Mouse (Mus musculus) gastrocnemius, adult 18-20 months (tissue): ENCODE results near the gene Ctnnb1. TPM values are rescaled to one million over a fixed set of nuclear protein-coding genes. Genes with fewer than 3 reads are reported as not detected.
"Not testable (repeated sequence)": the region's sequence is repeated elsewhere in the genome, so short reads cannot be mapped to it uniquely, and the experiment has no call there.

ENCODE experiments used
- DNase-seq: peaks from one replicate; pipeline ENCODE4 v3.0.0; 2021; ENCODE audit warnings: low spot score
- long read RNA-seq, 2 experiments: library from polyadenylated mRNA; stranded (forward); transcript quantifications; one replicate each; pipeline ENCODE4 v2.0.0; 2021
- total RNA-seq, 2 experiments: library from RNA; stranded (reverse); gene quantifications; 2 replicates each; pipeline ENCODE4 v1.2.3; 2021

The Ctnnb1 gene
- 100 to 1,000 TPM; 185 to 217 TPM for total RNA-seq
- long read RNA-seq, experiment 1, transcript Ctnnb1-201 (15 exons, 3,623 nt) = major isoform, 29 of 50 reads
- long read RNA-seq, experiment 1, partial matches to known transcripts = 15 of 50 reads
- long read RNA-seq, experiment 1, other reads (novel, unspliced or antisense) = 2 of 50 reads
- long read RNA-seq, experiment 2, transcript Ctnnb1-215 (1 exons, 1,292 nt) = minor isoform, 6 of 60 reads
- long read RNA-seq, experiment 2, transcript Ctnnb1-201 (15 exons, 3,623 nt) = major isoform, 34 of 60 reads
- long read RNA-seq, experiment 2, partial matches to known transcripts = 19 of 60 reads
- long read RNA-seq, experiment 2, other reads (novel, unspliced or antisense) = 1 of 60 reads

DNA sequence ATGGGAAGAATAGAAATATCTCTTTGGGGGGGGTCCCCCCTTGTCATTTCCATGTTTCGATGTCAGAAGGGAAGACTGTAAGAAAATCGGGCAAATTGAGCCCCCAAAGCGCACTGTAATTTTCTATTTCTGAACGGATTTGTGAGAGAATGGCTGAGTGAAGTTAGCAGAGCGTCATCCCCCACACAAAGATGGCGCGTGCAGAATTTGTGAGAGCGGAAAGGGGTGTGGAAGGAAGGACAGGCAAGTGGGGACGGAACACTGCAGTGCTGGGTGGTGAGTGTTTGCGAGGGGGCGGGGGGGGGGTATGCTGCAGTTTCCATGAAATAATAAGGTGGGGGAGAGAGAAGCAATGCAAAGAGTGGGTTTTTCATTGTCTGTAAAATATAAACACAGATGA is at the start of gene Ctnnb1:
Gene Ctnnb1, plus strand, starts transcription at position 136 of the 400 bp plus-strand sequence.
- no peak for DNase-seq

- no peak for DNase-seq
Observed at GRCm38 (mm10) chr9:120880286-120880685, 48.7 kb upstream of the Ctnnb1 start.

GRCm38 (mm10) chr9:120881121-120881520 is 47.9 kb upstream of the Ctnnb1 start:
- no peak for DNase-seq

GRCm38 (mm10) chr9:120881839-120882238 is 47.2 kb upstream of the Ctnnb1 start:
- DNase-seq = no peak

DNA sequence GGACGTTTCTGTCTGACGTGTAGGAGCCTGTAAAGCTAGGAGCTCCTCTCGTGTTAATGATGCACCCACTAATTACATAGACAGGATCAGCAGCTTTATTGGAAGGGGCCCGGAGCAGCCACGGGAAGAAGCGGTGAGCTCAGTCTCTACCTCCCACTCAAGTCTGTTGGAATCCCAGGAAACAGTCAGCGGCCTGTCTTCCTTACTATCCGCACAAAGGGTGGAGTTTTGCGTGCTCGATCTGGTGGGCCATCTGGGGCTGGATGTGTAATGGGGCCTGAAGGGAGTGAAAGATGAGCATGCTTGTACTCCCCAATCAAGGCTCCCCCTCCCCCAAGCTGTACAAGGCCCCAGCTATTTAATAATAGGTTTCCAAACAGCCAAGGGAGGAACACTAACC is 44.3 kb upstream of the Ctnnb1 start:
- DNase-seq = no peak

GRCm38 (mm10) chr9:120887631-120888030 is 41.4 kb upstream of the Ctnnb1 start:
- DNase-seq = no peak

GRCm38 (mm10) chr9:120893435-120893834 is 35.6 kb upstream of the Ctnnb1 start:
- no peak for DNase-seq

DNA sequence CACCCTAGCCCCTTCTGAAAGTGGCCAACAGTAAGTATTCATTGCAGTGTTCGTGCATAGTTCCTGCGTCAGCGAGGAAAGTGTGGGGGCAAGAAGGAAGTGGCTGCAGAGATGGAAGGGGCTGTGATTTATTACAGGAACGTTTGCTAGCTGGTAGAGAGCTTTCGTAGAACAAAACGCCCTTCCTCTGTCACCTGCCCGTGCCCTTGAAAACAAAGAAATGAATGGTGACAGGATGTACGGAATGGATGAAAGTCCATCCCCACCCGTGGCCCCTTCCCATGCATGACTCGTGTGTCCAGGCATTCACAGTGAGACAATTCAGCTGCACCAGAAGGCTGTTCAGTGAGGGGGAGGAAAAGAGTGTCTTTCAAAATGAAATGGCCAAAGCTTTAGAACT is 35.0 kb upstream of the Ctnnb1 start:
- DNase-seq = no peak

- DNase-seq = no peak
Observed at GRCm38 (mm10) chr9:120894376-120894775, 34.6 kb upstream of the Ctnnb1 start.

DNA sequence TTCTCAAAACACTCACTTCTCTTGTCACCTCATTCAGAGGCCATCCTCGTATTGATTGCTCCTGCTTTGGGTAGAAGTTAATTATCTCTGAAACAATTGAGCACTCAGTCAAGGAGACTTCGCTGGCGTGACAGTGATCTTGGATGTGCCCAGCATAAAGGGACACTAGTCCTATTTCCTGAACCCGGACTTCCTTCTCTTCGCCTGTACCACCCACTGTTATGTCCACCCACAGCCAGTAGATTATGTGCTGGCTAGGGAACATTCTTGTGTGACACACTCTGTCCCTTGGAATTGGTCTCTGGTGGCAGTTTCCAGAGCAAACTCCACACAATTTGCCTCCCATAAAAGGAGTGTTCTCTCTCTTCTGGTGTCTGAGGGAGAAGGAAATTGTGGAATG is 32.5 kb upstream of the Ctnnb1 start:
- DNase-seq = no peak

GRCm38 (mm10) chr9:120897269-120897668 is 31.7 kb upstream of the Ctnnb1 start:
- DNase-seq = no peak

DNA sequence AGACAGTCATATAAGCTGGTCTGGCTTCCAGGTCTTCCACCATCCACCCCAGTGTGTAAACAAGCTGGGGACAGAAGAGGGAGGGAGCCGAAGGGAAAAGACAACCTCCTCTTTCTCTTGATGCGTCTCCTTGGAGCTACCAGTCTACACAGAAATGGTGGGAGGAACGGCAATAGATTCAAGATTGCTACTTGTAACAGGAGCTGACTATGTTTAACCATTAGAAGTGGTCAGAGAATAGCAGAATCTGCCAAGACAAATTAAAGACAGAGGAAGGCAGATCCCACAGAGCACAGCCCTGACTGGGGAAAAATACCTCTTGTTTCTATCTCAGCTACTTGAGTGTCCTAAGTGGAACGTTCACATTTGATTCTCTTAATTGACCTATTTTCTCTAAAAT is 29.2 kb upstream of the Ctnnb1 start:
- DNase-seq = no peak

DNA sequence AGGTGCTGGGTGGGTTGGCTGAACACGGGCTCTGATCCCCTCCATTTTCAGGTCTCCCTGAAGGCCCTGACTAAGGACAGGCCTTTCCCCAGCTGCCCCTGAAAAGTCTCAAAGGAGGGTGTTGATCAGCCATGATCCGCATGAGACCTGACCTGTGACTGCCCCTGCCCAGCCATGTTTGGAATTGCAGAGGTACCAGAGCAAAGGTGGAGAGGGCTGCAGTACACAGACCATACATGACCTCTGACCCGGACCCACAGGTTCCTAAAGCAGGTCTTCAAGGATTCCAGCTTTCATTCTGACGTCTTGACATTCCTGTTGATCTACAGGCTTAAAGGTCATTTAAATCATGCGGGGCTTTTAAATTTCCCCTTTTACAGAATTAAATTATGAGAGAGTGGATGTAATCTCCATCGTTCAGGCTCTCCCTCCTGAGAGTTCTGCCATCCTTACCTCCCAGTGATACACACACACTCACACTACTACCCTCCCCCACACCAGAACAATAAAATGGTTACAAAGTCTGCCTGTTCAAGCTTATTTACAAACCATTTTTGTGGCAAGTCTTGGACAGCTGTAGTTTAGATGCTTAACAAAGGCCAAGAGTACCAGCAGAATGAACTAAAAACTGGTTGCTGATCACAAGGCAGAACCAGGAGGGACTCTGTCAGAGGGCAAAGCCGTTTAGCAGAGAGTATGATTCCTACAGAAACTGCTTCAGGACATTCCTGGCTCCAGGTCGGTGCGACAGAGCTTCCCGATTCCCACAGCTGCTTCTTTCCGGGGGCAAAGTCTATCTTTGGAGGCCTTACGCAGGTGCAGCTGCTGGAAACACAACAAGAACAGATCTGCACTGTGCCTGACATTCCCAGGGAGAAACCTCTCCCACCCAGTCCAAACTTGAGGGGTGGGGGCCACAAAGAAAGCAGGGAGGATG is 28.4 kb upstream of the Ctnnb1 start:
- no peak for DNase-seq

DNA sequence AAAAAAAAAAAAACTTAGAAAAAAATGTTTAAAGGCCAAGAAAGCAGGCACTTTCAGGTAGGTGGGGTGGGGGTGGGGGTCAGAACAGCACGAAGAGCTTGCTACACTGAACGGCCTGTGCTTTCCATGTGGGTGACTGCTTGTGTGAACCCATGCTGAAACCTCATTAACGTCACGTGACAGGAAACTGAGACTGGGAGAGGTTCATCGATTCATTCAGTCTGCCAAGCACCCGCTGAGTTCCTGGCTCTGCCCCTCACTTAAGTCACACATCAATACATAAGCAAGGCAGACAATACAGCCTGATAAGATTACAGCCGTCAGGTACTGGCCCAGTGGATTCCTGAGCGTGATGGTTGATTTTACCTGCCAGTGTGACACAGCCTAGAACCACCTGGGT is 26.5 kb upstream of the Ctnnb1 start:
- no peak for DNase-seq

DNA sequence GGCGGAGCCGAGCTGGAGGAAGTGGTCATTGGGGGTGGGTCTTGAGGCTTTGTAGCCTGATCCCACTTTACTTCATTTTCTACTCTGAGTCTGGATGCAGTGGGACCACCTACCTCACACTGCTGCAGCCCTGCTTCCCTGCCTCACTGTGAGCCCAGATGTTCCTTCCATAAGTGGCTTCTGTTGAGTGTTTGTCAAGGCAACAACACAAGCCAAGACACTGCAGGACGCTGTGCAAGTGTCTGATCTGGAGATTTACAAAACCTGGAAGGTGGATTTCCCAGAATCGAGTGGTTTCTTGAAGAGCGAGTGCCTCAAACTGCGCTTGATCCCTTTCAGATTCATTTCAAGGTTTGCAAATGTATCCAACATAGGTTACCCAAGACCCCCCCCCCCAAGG is 20.6 kb upstream of the Ctnnb1 start:
- DNase-seq = no peak

GRCm38 (mm10) chr9:120913152-120913551 is 15.9 kb upstream of the Ctnnb1 start:
- DNase-seq = no peak

DNA sequence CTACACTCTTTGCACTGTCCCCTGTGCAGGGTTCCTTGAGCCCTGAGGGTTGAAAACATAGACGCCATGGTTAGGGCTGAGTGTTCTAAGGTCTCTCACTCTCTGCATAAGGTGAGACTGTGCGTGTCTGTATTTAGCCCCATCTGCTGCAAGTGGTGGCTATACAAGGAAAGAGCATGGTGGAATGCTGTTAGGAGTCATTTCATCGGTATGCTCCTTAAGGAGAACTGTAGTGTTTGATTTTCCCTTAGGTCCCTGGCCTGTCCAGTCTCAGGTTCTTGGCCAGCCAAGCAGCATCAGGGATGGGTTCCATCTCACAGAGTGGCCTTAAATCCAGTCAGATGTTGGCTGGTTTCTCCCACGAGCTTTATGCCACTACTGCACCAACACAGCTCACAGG is 14.6 kb upstream of the Ctnnb1 start:
- no peak for DNase-seq

DNA sequence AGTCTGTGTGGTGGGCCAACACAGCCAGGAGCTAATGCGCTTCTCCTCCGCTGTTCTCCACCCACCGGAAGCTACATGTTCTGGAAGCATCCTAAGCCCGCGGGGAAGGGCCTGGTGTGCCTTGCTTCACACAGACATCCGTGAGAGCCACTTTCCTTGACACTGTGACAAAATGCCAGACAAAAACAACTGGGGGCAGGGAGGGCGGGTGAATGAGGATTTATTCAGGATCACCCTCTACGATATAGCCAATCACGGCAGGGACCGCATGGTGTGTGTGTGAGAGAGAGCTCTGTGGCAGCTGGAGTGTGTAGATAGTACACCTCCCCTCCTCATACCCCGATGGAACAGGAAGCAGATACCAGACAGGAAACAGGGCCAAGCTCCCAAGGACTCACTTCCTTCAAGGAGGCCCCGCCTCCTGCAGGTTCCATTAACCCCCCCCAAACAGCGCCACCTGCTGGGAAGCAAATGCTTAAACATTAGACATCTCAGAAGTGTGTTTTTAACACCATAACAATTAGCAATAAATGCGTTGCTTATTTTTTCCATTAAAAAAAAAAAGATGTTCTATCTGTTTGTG is 14.0 kb upstream of the Ctnnb1 start:
- DNase-seq = no peak

- not testable (repeated sequence) for DNase-seq
Observed at GRCm38 (mm10) chr9:120917619-120918018, 11.4 kb upstream of the Ctnnb1 start.

- no peak for DNase-seq
Observed at GRCm38 (mm10) chr9:120918211-120918610, 10.8 kb upstream of the Ctnnb1 start.

DNA sequence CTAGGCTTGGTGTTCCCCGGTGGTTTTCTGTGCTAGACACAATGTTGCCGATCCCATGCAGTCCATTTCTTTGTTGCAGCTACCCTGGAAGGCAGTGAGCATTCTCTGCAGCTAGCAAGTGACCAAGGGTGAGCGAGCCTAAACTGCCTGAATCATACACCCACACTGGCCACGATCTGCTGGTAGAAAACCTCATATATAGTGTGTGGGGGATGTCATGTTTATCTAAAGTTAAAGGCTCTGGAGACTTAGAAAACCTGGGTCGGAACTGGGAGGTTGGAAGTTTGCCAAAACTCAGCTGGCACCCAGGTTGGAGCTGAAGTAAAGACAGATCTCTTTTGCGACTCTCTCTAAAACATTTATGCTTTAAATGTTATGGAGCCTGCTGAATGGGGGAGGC is 10.4 kb upstream of the Ctnnb1 start:
- DNase-seq = no peak

GRCm38 (mm10) chr9:120919130-120919529 is 9.9 kb upstream of the Ctnnb1 start:
- DNase-seq = no peak
